In the genomic region with DNA sequence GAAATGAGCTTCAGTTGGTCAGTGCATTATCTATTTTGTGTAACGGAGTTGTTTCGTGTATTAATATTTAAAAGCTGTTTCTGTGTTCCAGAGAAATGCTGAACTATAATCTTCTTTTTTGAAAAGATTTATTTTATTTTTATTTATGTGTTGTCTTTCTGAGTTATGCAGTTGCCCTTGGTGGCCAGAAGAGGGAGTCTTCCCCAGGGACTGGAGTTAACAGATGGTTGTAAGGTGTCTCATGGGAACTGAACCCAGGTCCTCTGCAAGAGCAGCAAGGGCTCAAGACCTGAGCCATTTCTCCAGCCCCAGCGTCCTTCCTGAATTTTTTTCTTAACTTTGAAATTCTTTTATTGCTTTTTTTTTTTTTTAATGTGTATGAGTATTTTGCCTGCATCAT, we compare ENCODE assay signal across 17 mouse cellular contexts. TPM values are rescaled to one million over a fixed set of nuclear protein-coding genes. Genes with fewer than 3 reads are reported as not detected.
DNase-seq lines count a peak whose midpoint lies in the region; ATAC-seq and TF ChIP-seq lines count a peak whose summit lies in the region.
"Had no signal": no experiment of that assay in that cellular context is flagged by ENCODE, and none has a peak within 500 bp of the region (broad histone marks: within the 10 kb centered on the region; RNA-seq: fewer than 3 reads in every experiment).

No protein-coding gene starts in this region.

- TF ChIP-seq CTCF in left cerebral cortex, adult 2 months (IDR thresholded peaks at IDR 0.05): peak; percentile 38
- TF ChIP-seq CTCF in CH12.LX (conservative IDR thresholded peaks at IDR 0.05 in 1 of 2, IDR thresholded peaks at IDR 0.05 in 1 of 2; ENCODE audit: low read depth in 2 of 2, low read length in 2 of 2) (peak; percentile 35 to 64; a peak in 3 of 4 replicates), MEL (IDR thresholded peaks at IDR 0.05 in 2 of 3, conservative IDR thresholded peaks at IDR 0.05 in 1 of 3; ENCODE audit: control insufficient read depth in 1 of 3, insufficient read depth in 1 of 3, low read depth in 2 of 3, low read length in 3 of 3, poor library complexity in 1 of 3, severe bottlenecking in 1 of 3) (peak; percentile 36 to 52 (median 47))

- H3K4me1 ChIP-seq in CH12.LX (ENCODE audit: control insufficient read depth in 1 of 2, insufficient read depth in 2 of 2) (no peaks in the 10 kb centered on the region), MEL (ENCODE audit: control insufficient read depth in 1 of 2, insufficient read depth in 2 of 2, low read length in 2 of 2) (no peaks in the 10 kb centered on the region)
- H3K4me1 ChIP-seq: forebrain, embryonic 12.5 days; intestine, embryonic 15.5 days; limb, embryonic 13.5 days had no signal

- TF ChIP-seq POLR2A in CH12.LX (IDR thresholded peaks at IDR 0.05; ENCODE audit: low read depth, low read length): no peak
- TF ChIP-seq POLR2A in MEL (IDR thresholded peaks at IDR 0.05; ENCODE audit: control insufficient read depth in 1 of 2, insufficient read depth in 1 of 2, low read depth in 1 of 2, low read length in 2 of 2, poor library complexity in 1 of 2): no peak

- in situ Hi-C loops in CH12.LX (cut with MboI; ENCODE audit: low pct_ligation_motif_present, low pct_unique_long_range_greater_than_20kb, low sequenced_read_pairs): no loop called here

- TF ChIP-seq EP300 in CH12.LX (IDR thresholded peaks at IDR 0.05; ENCODE audit: low read length) (no peak), MEL (IDR thresholded peaks at IDR 0.05; ENCODE audit: low read depth in 1 of 2, low read length in 2 of 2) (no peak)

- H3K9me3 ChIP-seq in CH12.LX (replicated peaks; ENCODE audit: low read length) (no peaks in the 10 kb centered on the region), MEL (replicated peaks; ENCODE audit: insufficient read depth, low read length) (no peaks in the 10 kb centered on the region)
- H3K9me3 ChIP-seq: forebrain, embryonic 12.5 days; intestine, embryonic 15.5 days; limb, embryonic 13.5 days had no signal

- peaks cover 28 to 73% of the 10 kb centered on the region in 2 experiments for H3K36me3 ChIP-seq in CH12.LX (replicated peaks in 1 of 2; ENCODE audit: control insufficient read depth in 1 of 2, insufficient read depth in 1 of 2, low read length in 1 of 2)
- H3K36me3 ChIP-seq in MEL (ENCODE audit: control insufficient read depth in 1 of 2, insufficient read depth in 2 of 2, low read length in 2 of 2): no peaks in the 10 kb centered on the region

- H3K79me2 ChIP-seq in CH12.LX (replicated peaks; ENCODE audit: control insufficient read depth, extremely low read depth, insufficient read depth, poor library complexity, severe bottlenecking) (no peaks in the 10 kb centered on the region; the same call in 1 of the 2 replicates), MEL (ENCODE audit: control insufficient read depth, insufficient read depth, low read length, poor library complexity) (no peaks in the 10 kb centered on the region)

- H3K9ac ChIP-seq in CH12.LX (ENCODE audit: insufficient read depth, low read depth): no peak overlapping the region
- H3K9ac ChIP-seq in MEL (ENCODE audit: control insufficient read depth, low read depth, low read length, poor library complexity, severe bottlenecking): no peak overlapping the region
- H3K9ac ChIP-seq: forebrain, embryonic 12.5 days; intestine, embryonic 15.5 days; limb, embryonic 13.5 days had no signal

- 0 out of 2 replicates have a peak, but pooled peaks have one; percentile 39 for ATAC-seq in megakaryocyte progenitor cell, adult 5-6 weeks (replicated peaks; ENCODE audit: poor library complexity)
- ATAC-seq: intestine, embryonic 15.5 days had no signal

- dilution Hi-C loops in CH12.LX (cut with MboI; ENCODE audit: extremely low pct_ligation_motif_present, extremely low pct_unique_long_range_greater_than_20kb, low sequenced_read_pairs): no loop called here

- intact Hi-C loops in left cerebral cortex, adult 2 months (cut with DNase I): no loop called here
- intact Hi-C loops in left cerebral cortex, postnatal 36 days (cut with DNase I): no loop called here

- no peak overlapping the region for H3K4me2 ChIP-seq in CH12.LX (ENCODE audit: insufficient read depth, low read depth, poor library complexity, severe bottlenecking)
- H3K4me2 ChIP-seq: forebrain, embryonic 12.5 days; intestine, embryonic 15.5 days; limb, embryonic 13.5 days had no signal

- no peaks in the 10 kb centered on the region for H3K27me3 ChIP-seq in CH12.LX (replicated peaks)
- no peaks in the 10 kb centered on the region for H3K27me3 ChIP-seq in MEL (ENCODE audit: control insufficient read depth in 1 of 2, insufficient read depth in 2 of 2, low read length in 2 of 2)
- H3K27me3 ChIP-seq: forebrain, embryonic 12.5 days; intestine, embryonic 15.5 days; limb, embryonic 13.5 days had no signal

- TF ChIP-seq RAD21 in CH12.LX (IDR thresholded peaks at IDR 0.05; ENCODE audit: low read depth, low read length): no peak; the same call in 1 of the 2 replicates
- TF ChIP-seq RAD21 in MEL (IDR thresholded peaks at IDR 0.05; ENCODE audit: low read depth, low read length): peak; percentile 21

- no peak for DNase-seq in left cerebral cortex, adult 2 months (ENCODE audit: extremely low spot score in 1 of 2, low spot score in 2 of 2)
- no peak for DNase-seq in left cerebral cortex, postnatal 36 days (ENCODE audit: low spot score in 2 of 2)
- DNase-seq in CH12.LX (ENCODE audit: extremely low read depth): peak; percentile 42
- DNase-seq in MEL (ENCODE audit: low read depth, low spot score): peak; percentile 35
- DNase-seq in cerebellum, adult 18-20 months: no peak
- DNase-seq in MN1 (ENCODE audit: low spot score): no peak
- DNase-seq: adrenal gland, postnatal 25 days; heart, postnatal 4 days; kidney, postnatal 14 days; right cerebral cortex, adult 18-20 months had no signal

- H3K4me3 ChIP-seq in left cerebral cortex, adult 2 months: no peak overlapping the region
- no peak overlapping the region for H3K4me3 ChIP-seq in CH12.LX (replicated peaks in 1 of 3; ENCODE audit: low read depth in 2 of 3, low read length in 2 of 3, poor library complexity in 1 of 3)
- no peak overlapping the region for H3K4me3 ChIP-seq in MEL (ENCODE audit: control insufficient read depth in 1 of 2, insufficient read depth in 1 of 2, low read depth in 2 of 2, low read length in 2 of 2)
- H3K4me3 ChIP-seq: forebrain, embryonic 12.5 days; intestine, embryonic 15.5 days; limb, embryonic 13.5 days; myocyte had no signal

- H3K27ac ChIP-seq in left cerebral cortex, adult 2 months: no peak overlapping the region
- H3K27ac ChIP-seq in CH12.LX (ENCODE audit: insufficient read depth, low read depth) (no peak overlapping the region), MEL (ENCODE audit: control insufficient read depth, low read depth, low read length) (no peak overlapping the region)
- H3K27ac ChIP-seq: forebrain, embryonic 12.5 days; intestine, embryonic 15.5 days; limb, embryonic 13.5 days had no signal

TF ChIP-seq in CH12.LX, 34 proteins besides CTCF, POLR2A, EP300 and RAD21 (continues in another document):
- no peak for TF ChIP-seq JUN (IDR thresholded peaks at IDR 0.05; ENCODE audit: insufficient read depth, low read depth, low read length)
- TF ChIP-seq TBP (conservative IDR thresholded peaks at IDR 0.05; ENCODE audit: low read depth, low read length): no peak
- no peak for TF ChIP-seq USF2 (conservative IDR thresholded peaks at IDR 0.05; ENCODE audit: low read depth, low read length)
- no peak for TF ChIP-seq NELFE (IDR thresholded peaks at IDR 0.05; ENCODE audit: low read depth, low read length)
- no peak for TF ChIP-seq UBTF (IDR thresholded peaks at IDR 0.05; ENCODE audit: low read depth, low read length)

TF ChIP-seq in MEL, 35 proteins besides CTCF, POLR2A, EP300 and RAD21:
- TF ChIP-seq MYB (IDR thresholded peaks at IDR 0.05; ENCODE audit: low read depth, low read length) (no peak), SMC3 (IDR thresholded peaks at IDR 0.05; ENCODE audit: low read depth, low read length) (peak; percentile 39; the same call in 1 of the 2 replicates)

RNA-seq across cellular contexts. Expression of gene Caln1, which starts 54.3 kb away (rescaled TPM):
- total RNA-seq in left cerebral cortex, adult 2 months (2021): 100 to 1,000 TPM; 116 to 124 TPM
- 100 to 1,000 TPM; 130 to 138 TPM for total RNA-seq in left cerebral cortex, postnatal 36 days (2021)
- total RNA-seq in CH12.LX (2012; rRNA removed) (under 0.01 and 0.08 TPM in 2 replicates), CH12.LX (2014; rRNA removed) (not detected in 2 replicates), MEL (2012; rRNA removed) (not detected in 2 replicates)
- polyA plus RNA-seq in CH12.LX (2012; ENCODE audit: insufficient read length, low read depth) (0.14 TPM in 1 of 2 replicates, not detected in the other), MEL (2012; ENCODE audit: insufficient read depth in 1 of 2, insufficient read length in 2 of 2, low read depth in 1 of 2, low replicate concordance in 2 of 2, missing spikeins in 1 of 2) (not detected)
- total RNA-seq in megakaryocyte progenitor cell, adult 5-6 weeks (2015): not detected in 2 replicates
- total RNA-seq in megakaryocyte progenitor cell, adult 5-6 weeks (2017): not detected in 2 replicates
- total RNA-seq: common myeloid progenitor, adult 5-6 weeks; heart, postnatal 4 days had no signal
- polyA plus RNA-seq: lung, embryonic 16.5 days; myocyte had no signal

RNA-seq across cellular contexts. Expression of gene Tyw1, which starts 59.5 kb away (rescaled TPM):
- 10 to 100 TPM; 15.4 to 16.1 TPM for total RNA-seq in left cerebral cortex, adult 2 months (2021)
- total RNA-seq in left cerebral cortex, postnatal 36 days (2021): 10 to 100 TPM; 15.3 to 16.2 TPM
- total RNA-seq in CH12.LX (2012; rRNA removed) (45.5 and 46.5 TPM in 2 replicates), CH12.LX (2014; rRNA removed) (34.7 and 35.1 TPM in 2 replicates), MEL (2012; rRNA removed) (33.0 and 38.8 TPM in 2 replicates)
- polyA plus RNA-seq in CH12.LX (2012; ENCODE audit: insufficient read length, low read depth) (34.0 and 37.1 TPM in 2 replicates), MEL (2012; ENCODE audit: insufficient read depth in 1 of 2, insufficient read length in 2 of 2, low read depth in 1 of 2, low replicate concordance in 2 of 2, missing spikeins in 1 of 2) (100 to 1,000 TPM in 1 of 2 experiments, 10 to 100 TPM in 1; 33.3 to 133 TPM)
- 15.3 and 17.0 TPM in 2 replicates for total RNA-seq in megakaryocyte progenitor cell, adult 5-6 weeks (2015)
- 37.7 and 42.0 TPM in 2 replicates for total RNA-seq in megakaryocyte progenitor cell, adult 5-6 weeks (2017)

RNA-seq across cellular contexts. Expression of gene Sbds, which starts 59.6 kb away (rescaled TPM):
- total RNA-seq in left cerebral cortex, adult 2 months (2021): 10 to 100 TPM; 83.8 to 90.4 TPM
- total RNA-seq in left cerebral cortex, postnatal 36 days (2021): 10 to 100 TPM; 75.4 to 81.3 TPM
- 37.0 and 48.7 TPM in 2 replicates for total RNA-seq in CH12.LX (2012; rRNA removed)
- total RNA-seq in CH12.LX (2014; rRNA removed): 43.9 and 44.0 TPM in 2 replicates
- 81.2 and 93.2 TPM in 2 replicates for polyA plus RNA-seq in CH12.LX (2012; ENCODE audit: insufficient read length, low read depth)
- 51.1 and 74.7 TPM in 2 replicates for total RNA-seq in MEL (2012; rRNA removed)
- 10 to 100 TPM in 1 of 2 experiments, not detected in 1; 88.1 TPM for polyA plus RNA-seq in MEL (2012; ENCODE audit: insufficient read depth in 1 of 2, insufficient read length in 2 of 2, low read depth in 1 of 2, low replicate concordance in 2 of 2, missing spikeins in 1 of 2)
- 48.9 and 54.6 TPM in 2 replicates for total RNA-seq in megakaryocyte progenitor cell, adult 5-6 weeks (2015)
- total RNA-seq in megakaryocyte progenitor cell, adult 5-6 weeks (2017): 91.9 and 103 TPM in 2 replicates

Comparison
In these comparisons a context has a peak if more than half of its experiments do, and no peak if none do; other contexts are left out.
1. DNase-seq: peak in CH12.LX (single experiment) and MEL (single experiment); none in left cerebral cortex, adult 2 months (0 of 2), left cerebral cortex, postnatal 36 days (0 of 2), cerebellum, adult 18-20 months (0 of 2) and MN1 (single experiment).
2. RNA of gene Caln1, which starts 54.3 kb away (total RNA-seq): 130 to 138 TPM in left cerebral cortex, postnatal 36 days and 116 to 124 TPM in left cerebral cortex, adult 2 months; under 0.01 to 0.08 TPM in CH12.LX, not detected in MEL and not detected in megakaryocyte progenitor cell, adult 5-6 weeks; every median in the first group is over 100 times any median in the second.
3. Peak in every context shown above with its lines, with median percentiles within 50 percentile points of each other: CTCF ChIP-seq.